Mouse (Mus musculus) liver, adult 2 months (tissue): Measurements from ENCODE around the gene Ptk6.

ENCODE experiments used
- CTCF ChIP-seq: fragments of 200-500 bp; IDR thresholded peaks from 2 replicates; pipeline ENCODE4 v1.5.1; 2011; ENCODE audit warnings: low read depth, low read length, control low read depth
- POLR2A ChIP-seq: fragments of 200-500 bp; IDR thresholded peaks from 2 replicates; pipeline ENCODE4 v1.6.1; 2011; ENCODE audit warnings: low read length, control low read depth; ENCODE audit not compliant: insufficient read depth; ENCODE audit errors: extremely low read depth

DNA sequence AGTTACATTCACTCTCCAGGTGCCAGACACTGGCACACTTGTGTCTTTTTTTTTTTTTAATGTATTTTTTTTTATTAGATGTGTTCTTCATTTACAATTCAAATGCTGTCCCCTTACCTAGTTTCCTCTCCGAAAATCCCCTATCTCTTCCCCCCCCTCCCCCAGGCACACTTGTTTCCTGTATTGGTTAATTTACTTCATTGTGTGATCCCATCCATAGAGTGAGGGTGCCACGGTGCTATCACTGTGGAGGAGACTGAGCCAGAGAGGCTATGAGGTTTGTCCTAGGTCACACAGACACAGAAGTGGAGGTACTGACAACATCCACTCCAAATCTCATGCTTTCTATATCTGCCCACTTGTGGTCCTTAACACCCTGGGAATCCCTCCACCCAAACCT, 36.3 kb upstream of the Ptk6 start:
- no peak for TF ChIP-seq CTCF
- TF ChIP-seq POLR2A = no peak
